Mouse (Mus musculus): ENCODE measurements around the gene Ubxn11.

Gene Ubxn11

GRCm38 (mm10) chr4:134154354-134154753, 52.0 kb downstream of the Ubxn11 start:
- DNase-seq = no peak

DNA sequence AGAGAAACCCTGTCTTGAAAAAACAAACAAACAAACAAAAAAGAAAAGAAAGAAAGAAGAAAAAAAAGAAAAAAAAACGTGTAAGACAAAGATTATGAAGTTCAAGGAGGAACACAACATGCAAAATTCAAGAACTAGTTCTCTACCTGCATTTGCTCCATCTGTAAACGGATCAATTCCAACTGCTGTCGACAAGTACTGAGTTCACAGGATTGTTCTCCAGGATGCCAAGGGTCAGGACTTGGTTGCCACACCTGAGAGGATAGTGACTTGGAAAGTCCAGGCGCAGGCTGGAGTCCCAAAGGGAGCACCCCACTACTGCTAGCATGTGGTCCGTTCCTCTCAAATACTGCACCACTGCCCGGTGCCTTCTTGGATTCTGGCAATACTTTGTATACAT, 53.2 kb downstream of the Ubxn11 start:
- DNase-seq = no peak

DNA sequence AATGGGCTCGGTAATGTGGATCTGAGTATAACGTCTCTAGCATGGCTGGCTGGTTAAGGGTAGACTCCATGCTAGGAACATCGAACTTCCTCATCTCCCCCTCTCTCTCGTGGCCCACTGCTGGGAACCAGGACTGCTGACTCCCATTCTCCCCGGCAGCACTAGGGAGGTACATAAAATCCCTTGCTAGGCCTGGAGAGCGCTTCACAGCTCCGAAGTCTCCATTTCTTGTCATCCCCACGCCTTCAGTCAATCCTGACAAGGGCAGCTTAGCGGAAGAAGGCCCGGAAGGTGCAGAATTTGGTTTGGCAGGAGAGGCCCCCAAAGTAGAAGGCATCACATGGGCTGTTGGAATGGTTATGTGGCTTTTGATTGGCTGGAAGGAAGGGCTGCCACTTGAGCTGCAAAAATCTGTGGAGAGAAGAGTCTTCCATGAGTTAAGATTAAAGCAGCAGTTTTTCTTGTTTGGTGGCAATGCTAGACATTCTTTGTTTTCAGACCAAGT, 53.6 kb downstream of the Ubxn11 start:
- DNase-seq = no peak

- DNase-seq = no peak
These were observed 54.4 kb downstream of the Ubxn11 start for GRCm38 (mm10) chr4:134156744-134157143.

- DNase-seq = no peak
These were observed 55.2 kb downstream of the Ubxn11 start for GRCm38 (mm10) chr4:134157558-134157957.

GRCm38 (mm10) chr4:134158774-134159173, 56.4 kb downstream of the Ubxn11 start:
- DNase-seq = no peak

GRCm38 (mm10) chr4:134160071-134160470, 57.7 kb downstream of the Ubxn11 start:
- peak; percentile 20 to 35 for DNase-seq

DNA sequence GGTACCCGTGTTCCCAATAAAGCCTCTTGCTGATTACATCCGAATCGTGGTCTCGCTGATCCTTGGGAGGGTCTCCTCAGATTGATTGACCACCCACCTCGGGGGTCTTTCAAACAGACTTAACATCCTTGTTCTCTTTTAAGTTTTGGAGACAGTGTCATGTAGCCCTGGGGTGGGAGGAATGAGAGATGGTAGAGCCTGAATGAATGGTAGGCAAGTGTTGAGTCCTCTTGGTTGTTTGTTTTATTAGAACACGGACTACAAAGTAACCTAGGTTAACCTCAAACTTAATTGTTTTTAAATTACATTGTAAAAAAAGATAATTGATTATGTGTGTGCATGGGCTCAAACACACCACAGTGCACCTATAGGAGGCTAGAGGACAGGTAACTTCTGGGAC, 62.2 kb downstream of the Ubxn11 start:
- no peak for DNase-seq

GRCm38 (mm10) chr4:134165024-134165423, 62.7 kb downstream of the Ubxn11 start:
- no peak for DNase-seq

- no peak for DNase-seq
These were observed 63.4 kb downstream of the Ubxn11 start for GRCm38 (mm10) chr4:134165548-134166465.

- DNase-seq = no peak
These were observed 64.5 kb downstream of the Ubxn11 start for GRCm38 (mm10) chr4:134166906-134167305.

- peak in 1 of 2 experiments; percentile 19 for DNase-seq
These were observed 70.0 kb downstream of the Ubxn11 start for GRCm38 (mm10) chr4:134172391-134172790.
